Mouse (Mus musculus) lung, postnatal 36 days (tissue): ENCODE measurements around the gene Trir.
A peak's percentile ranks its signal among the peaks of the same experiment; 100 is the strongest.

Source experiments
- DNase-seq: peaks from one replicate; pipeline ENCODE4 v3.0.0; 2022; ENCODE audit warnings: mixed read lengths

The Trir gene

GRCm38 (mm10) chr8:84995680-84996079 lies 30.9 kb upstream of the Trir start:
- no peak for DNase-seq

DNA sequence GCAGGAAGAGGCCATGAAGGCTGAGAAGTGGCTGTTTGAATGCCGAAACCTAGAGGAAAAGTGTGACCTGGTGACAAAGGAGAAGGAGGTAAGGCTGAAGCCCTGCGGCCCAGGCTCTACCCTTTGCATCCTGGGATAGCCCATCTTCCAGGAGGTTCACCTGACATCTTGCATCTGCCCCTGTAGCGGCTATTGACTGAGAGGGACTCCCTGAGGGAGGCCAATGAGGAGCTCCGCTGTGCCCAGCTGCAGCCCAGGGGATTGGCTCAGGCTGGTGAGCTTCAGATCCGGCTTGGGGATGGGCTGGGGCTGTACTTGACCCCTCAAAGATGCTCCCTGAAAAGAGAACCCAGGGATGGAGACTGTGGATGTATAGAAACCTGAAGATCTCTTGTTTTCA lies 29.6 kb upstream of the Trir start:
- DNase-seq, result no peak

- peak; percentile 96 for DNase-seq
Observed at GRCm38 (mm10) chr8:84997649-84998295, 28.9 kb upstream of the Trir start.

DNA sequence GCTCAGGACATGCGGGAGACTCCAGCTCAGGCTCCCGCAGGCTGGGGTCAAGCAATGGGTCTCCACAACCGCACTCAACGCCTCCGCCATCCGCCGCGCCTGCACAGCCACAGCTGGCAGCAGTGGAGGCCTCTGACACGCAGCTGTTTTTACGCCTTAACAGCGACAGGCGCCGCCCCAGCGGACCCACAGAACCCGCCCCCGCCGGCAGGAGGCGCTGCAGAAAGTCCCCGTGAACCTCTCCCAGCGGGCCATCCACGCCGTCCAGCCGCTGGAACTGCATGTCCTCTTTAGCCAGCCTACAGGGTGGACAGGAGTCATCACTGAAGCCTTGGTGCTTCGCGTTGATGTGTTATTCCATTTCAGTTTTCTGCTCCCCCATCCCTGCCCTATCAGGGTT lies 18.9 kb upstream of the Trir start:
- peak; percentile 62 for DNase-seq

GRCm38 (mm10) chr8:85011242-85011641 lies 15.4 kb upstream of the Trir start:
- no peak for DNase-seq

DNA sequence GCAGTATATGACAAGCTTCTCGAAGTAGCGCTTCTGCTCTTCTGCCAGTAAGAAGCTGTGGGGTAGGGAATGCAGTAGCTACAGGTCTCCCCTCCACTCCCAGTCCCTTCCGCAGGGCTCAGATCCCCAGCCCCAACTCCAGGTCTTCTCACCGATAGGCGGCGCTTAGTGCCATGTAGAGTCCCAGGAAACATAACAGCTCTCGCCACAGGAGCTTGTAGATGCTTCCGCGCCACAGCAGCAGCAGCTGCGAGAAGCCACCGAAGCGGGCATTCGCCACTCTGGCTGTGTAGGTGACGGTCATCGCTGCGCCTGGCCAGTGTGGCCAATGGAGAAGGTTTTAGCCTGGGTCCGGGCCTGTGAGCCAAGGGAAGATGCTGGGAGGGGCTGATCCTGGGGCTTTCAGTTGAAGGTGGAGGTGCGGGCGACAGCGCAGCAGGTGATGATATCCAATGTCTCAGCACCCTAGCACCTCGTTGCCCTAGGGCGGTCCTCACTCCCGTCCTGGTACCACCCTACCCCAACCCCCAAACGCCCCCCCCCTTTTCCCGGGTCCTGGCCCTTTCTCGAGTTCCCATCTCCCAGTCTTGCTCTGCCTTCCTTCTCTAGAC lies 13.3 kb upstream of the Trir start:
- DNase-seq, result peak; percentile 89

DNA sequence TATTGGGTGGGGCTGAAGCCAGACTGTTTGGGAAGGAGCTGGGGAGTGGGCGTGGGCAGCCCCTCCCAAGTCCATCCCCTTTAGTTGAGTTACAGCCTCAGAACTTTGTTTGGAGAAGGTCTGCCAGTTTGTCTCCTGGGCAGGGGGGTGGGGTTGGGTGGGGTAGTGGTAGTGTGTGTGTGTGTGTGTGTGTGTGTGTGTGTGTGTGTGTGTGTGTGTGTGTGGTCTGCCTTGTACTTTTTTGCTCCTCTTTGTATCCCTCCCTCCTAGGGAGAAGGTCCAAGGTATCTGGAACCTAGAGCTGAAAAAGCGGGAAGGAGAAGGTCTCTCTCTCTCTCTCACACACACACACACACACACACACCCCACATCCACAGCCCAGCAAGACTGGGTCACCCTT lies 12.2 kb upstream of the Trir start, which contains the start of gene Best2:
TSS of gene Best2 (minus strand) at position 101 of the 400 bp plus-strand sequence.
- no peak for DNase-seq

DNA sequence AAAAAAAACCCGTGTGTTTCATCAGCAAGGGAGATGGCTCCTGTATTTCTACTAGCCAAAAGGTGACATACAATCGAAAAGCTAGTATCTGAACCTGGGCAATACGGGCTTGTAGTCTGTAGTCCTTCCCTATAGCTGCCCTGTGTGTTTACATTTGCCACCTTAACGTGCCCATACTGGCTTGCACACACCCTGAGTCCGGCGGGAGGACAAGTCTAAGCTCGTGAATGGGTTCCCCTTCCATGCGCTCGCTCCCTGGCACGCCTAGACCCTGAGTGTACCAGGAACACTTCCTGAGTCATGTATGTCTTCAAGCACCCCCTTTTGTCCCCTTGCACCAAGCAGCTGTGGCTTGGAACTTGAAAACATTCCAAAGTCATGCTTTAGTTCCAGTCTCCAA lies 9.9 kb upstream of the Trir start:
- DNase-seq, result no peak

DNA sequence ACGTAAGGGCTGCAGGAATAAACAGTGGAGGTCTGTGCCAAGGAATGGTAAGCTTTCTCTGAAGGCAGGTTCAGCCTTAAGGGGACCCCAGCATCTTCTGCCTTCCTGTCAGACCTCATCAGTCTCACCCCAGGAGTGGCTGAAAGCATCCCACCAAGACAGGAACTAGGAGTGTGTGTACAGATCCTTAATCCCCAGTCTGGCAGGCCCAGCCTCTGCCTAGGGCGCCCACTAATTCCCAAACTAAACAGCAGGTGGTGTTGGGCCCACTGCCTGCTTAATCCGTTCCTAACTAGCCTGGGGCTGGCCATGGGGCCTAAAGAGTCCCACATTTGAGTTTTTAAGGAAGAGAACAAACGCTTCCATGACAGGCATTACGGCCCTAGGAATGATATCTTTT lies 9.4 kb upstream of the Trir start:
- no peak for DNase-seq

- DNase-seq, result no peak
Observed at GRCm38 (mm10) chr8:85021514-85022055, 5.0 kb upstream of the Trir start.

GRCm38 (mm10) chr8:85023846-85024245 lies 2.8 kb upstream of the Trir start:
- no peak for DNase-seq

- DNase-seq, result peak; percentile 95
Observed at GRCm38 (mm10) chr8:85025098-85025932, 1.3 kb upstream of the Trir start, which contains the start of gene Asna1. Asna1 (minus strand) TSS chr8:85025281.

- DNase-seq, result peak; percentile 19
Observed at GRCm38 (mm10) chr8:85027516-85027855, 863 bp downstream of the Trir start.

GRCm38 (mm10) chr8:85027922-85028321 lies 1.3 kb downstream of the Trir start:
- no peak for DNase-seq

- DNase-seq, result no peak
Observed at GRCm38 (mm10) chr8:85029271-85029670, 2.6 kb downstream of the Trir start.

DNA sequence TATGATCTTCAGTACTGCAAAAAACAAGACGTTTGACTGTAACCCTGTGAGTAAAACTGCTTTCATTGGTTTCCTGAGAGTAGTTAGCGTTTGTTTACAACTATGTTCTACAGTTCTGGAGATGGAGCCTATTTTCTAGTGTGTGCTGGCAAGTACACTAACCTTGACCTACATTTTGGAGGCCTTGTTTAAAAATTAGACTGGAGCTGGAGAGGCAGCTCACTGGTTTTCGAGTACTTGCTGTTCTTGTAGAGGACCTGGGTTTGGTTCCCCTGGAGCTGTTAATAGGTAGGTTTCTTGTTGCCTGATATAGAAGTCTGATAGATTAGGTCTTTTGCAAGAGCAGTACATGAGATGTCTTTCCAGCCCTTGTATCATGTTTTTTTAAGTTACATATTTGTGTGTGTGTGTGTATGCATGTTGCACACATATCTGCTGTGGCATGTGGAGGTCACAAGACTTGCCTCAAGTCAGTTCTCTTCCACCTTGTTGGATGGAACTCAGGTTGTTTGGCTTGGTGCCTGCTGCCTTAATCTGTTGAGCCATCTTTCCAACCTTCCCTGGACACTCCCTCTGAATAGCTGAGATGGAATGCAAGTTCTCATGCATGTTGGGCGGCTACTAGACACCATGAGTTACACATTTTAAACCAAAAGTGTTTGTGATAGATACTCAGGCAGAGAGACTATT lies 6.1 kb downstream of the Trir start:
- no peak for DNase-seq

DNA sequence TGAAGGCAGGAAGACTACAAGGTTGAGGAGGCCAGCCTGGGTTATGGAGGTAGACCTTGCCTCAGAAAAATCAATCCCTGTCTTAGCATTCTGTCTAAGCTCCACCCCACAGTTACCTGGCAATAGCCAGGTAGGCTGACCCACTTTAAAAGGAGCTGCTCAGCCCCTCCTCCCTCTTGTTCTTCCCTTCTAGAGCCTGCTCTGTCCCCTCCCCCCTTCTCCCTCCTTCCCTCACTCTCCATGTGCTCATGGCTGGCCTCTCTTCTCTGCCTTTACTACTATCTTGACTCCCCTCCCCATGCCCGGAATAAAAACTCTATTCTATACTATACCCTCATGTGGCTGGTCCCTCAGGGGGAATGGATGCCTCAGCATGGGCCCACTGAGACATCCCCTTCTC lies 7.2 kb downstream of the Trir start:
- DNase-seq, result peak; percentile 64

GRCm38 (mm10) chr8:85034764-85035163 lies 8.1 kb downstream of the Trir start:
- DNase-seq, result peak; percentile 90

DNA sequence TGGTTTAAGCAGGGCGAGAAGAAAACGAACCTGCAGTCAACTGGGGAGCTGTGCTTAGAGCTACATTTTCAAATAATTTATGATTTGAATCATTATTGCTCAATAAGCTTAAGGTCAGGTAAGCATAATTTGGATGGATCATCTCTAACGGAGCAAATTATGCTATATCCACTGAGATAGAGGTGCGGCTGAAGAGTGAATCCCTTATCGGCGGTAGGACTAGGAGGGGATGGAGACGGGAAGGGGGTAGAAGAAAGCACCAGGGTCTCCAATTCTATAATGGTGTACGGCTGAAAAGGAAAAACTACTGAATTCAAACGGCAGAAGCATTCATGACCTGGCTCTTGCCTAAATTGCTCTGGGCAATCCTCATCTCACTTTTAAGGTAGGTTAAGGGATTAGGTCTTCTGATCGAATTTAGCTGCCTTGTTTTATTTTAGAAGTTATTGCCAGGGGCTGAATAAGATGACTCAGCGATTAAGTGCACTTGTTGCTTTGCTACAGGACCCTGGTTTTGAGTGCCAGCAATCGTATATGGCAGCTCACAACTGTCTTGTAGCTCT lies 8.6 kb downstream of the Trir start:
- DNase-seq, result no peak

DNA sequence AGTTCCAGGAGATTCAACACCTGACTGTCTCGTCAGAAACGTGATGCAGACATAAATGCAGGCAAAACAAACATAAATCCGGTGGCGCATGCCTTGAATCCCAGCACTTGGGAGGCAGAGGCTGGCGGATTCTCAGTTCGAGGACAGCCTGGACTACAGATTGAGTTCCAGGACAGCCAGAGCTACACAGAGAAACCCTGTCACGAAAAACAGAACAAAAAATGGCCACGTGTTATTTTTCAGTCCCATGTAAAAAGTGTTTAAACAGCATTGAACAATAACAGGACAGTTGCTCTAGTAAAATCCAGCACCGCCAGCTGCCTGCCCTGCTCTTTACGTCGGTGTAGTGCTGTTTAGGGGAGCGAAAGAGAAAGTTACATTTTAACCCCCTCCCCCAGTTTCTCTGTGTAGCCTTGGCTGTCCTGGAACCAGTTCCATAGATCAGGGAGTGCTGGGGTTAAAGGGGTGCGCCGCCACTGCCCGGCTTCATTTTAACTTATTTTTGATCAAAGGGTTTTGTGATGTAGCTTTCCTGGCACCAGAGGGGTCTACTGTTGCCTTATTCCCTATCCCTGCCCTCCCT lies 9.2 kb downstream of the Trir start:
- DNase-seq, result peak; percentile 21

DNA sequence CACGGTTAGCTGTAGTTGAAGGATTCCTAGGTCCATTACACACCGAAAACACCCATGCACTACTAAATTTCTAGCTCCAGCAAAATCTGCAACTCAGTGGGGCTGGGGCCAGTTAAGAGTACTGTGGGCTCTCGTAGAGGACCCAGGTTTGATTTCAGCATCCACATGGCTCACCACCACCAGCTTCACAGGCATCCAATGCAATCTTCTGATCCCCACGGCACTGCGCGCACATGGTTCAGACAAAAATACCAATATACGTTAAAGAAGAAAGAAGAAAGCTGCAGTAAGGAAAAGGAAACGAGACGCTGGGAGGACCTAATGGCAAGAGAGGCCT lies 9.7 kb downstream of the Trir start:
- DNase-seq, result no peak

GRCm38 (mm10) chr8:85036718-85037365 lies 10.2 kb downstream of the Trir start, which contains the start of gene Tnpo2:
Tnpo2 (plus strand) TSS chr8:85036915.
- DNase-seq, result peak; percentile 98
